Mouse (Mus musculus) kidney, adult 2 months (tissue): ENCODE measurements around the gene Sipa1.

ENCODE experiments used
- CTCF ChIP-seq: fragments of 200-500 bp; conservative IDR thresholded peaks from 2 replicates; pipeline ENCODE4 v1.5.1; 2011; ENCODE audit warnings: low read depth, mild to moderate bottlenecking, control low read depth, low read length, moderate library complexity, mixed read lengths; ENCODE audit not compliant: insufficient read depth, insufficient read length
- POLR2A ChIP-seq: fragments of 200-500 bp; IDR thresholded peaks from one replicate; pipeline ENCODE4 v1.6.1; 2011; ENCODE audit warnings: low read depth, low read length, control low read depth

DNA sequence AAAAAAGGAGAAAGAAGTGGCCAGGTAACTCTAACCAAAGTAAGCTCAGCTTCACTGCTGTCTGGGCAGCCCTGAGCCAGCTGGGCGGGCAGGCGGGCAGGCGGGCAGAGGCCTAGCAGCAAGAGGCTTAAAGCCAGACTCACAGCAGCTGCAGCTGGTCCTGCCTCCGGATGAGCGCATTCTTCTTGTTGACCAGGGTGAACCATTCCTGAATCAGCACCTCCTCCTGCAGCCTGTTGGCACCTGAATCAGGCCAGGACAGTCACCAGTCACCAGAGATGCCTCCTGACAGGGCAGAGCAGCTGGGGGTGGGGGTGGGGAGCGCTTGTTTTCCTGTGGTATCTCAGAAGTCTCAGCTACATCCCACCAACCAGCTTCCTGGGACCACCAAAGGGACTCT is 46.6 kb upstream of the Sipa1 start:
- TF ChIP-seq CTCF: no peak
- no peak for TF ChIP-seq POLR2A
